Mouse (Mus musculus) olfactory bulb, adult 2 months (tissue): Measurements from ENCODE around the gene Mlec. TPM values are rescaled to one million over a fixed set of nuclear protein-coding genes. Genes with fewer than 3 reads are reported as not detected.
A peak's percentile ranks its signal among the peaks of the same experiment; 100 is the strongest.

Source experiments
- H3K27ac ChIP-seq: fragments of 200-500 bp; 2 replicates; pipeline ENCODE4 v1.5.1; 2012; ENCODE audit warnings: low read depth, low read length; ENCODE audit not compliant: insufficient read depth
- H3K4me1 ChIP-seq: fragments of 200-500 bp; 2 replicates; pipeline ENCODE4 v1.6.1; 2012; ENCODE audit warnings: low read length; ENCODE audit not compliant: control insufficient read depth, insufficient read depth
- H3K4me3 ChIP-seq: fragments of 200-500 bp; 2 replicates; pipeline ENCODE4 v1.5.1; 2012; ENCODE audit warnings: mild to moderate bottlenecking, low read depth, low read length, moderate library complexity; ENCODE audit not compliant: insufficient read depth
- CTCF ChIP-seq: fragments of 200-500 bp; IDR thresholded peaks from 2 replicates; pipeline ENCODE4 v1.5.1; 2012; ENCODE audit warnings: low read depth, mild to moderate bottlenecking, low read length, moderate library complexity; ENCODE audit not compliant: insufficient read depth
- POLR2A ChIP-seq: fragments of 200-500 bp; IDR thresholded peaks from 2 replicates; pipeline ENCODE4 v1.6.1; 2012; ENCODE audit warnings: mild to moderate bottlenecking, low read depth, low read length, moderate library complexity; ENCODE audit not compliant: insufficient read depth
- WGBS: fragments of 180-500 bp; shearing (Covaris S2); methylation state at CpG from one replicate; pipeline ENCODE4 v1.1.7; 2018; 5-methylcytosine and 5-hydroxymethylcytosine counted together
- polyA plus RNA-seq: library from polyadenylated mRNA; stranded (reverse); fragments of >200 nt; gene quantifications from 2 replicates; pipeline ENCODE4 v1.2.4, GENCODE M21; 2012; ENCODE audit warnings: low replicate concordance; ENCODE audit not compliant: missing spikeins, insufficient read depth, insufficient read length

The Mlec gene
- polyA plus RNA-seq, 1 experiment = not detected

- Histone ChIP-seq H3K4me3 (peak within 1 kb of the TSS; percentile 75), H3K4me1 (peaks cover 11% of the 10 kb centered on the region), H3K27ac (no peak within 1 kb of the TSS)
- under 1% methylated on average over 79 of the region's 81 CpGs for WGBS
- TF ChIP-seq POLR2A (peak; percentile 76), CTCF (no peak)
These were observed 23.5 kb downstream of the Mlec start, which contains the start of gene Unc119b for GRCm38 (mm10) chr5:115134234-115135165. TSS of gene Unc119b (minus strand) at chr5:115134975.

- TF ChIP-seq POLR2A (no peak), CTCF (no peak)
- H3K4me3 ChIP-seq = peak overlapping the region; percentile 75
- whole genome bisulfite sequencing = 41% methylated on average over 6 of the region's 6 CpGs
- H3K27ac ChIP-seq = no peak overlapping the region
- H3K4me1 ChIP-seq = peaks cover 11% of the 10 kb centered on the region
These were observed 24.5 kb downstream of the Mlec start for GRCm38 (mm10) chr5:115133358-115134066.

- no peak overlapping the region for H3K27ac ChIP-seq
- H3K4me3 ChIP-seq = no peak overlapping the region
- WGBS = 89% methylated on average over 8 of the region's 8 CpGs
- H3K4me1 ChIP-seq = peaks cover 11% of the 10 kb centered on the region
- TF ChIP-seq CTCF = no peak
- TF ChIP-seq POLR2A = no peak
These were observed 25.5 kb downstream of the Mlec start for GRCm38 (mm10) chr5:115132465-115132864.

GRCm38 (mm10) chr5:115129328-115129727 lies 28.7 kb downstream of the Mlec start:
- WGBS = 81% methylated on average over 6 of the region's 6 CpGs
- TF ChIP-seq POLR2A (no peak), CTCF (no peak)
- no peak overlapping the region for H3K27ac ChIP-seq
- peaks cover 24% of the 10 kb centered on the region for H3K4me1 ChIP-seq
- H3K4me3 ChIP-seq = no peak overlapping the region

GRCm38 (mm10) chr5:115127421-115128179 lies 30.4 kb downstream of the Mlec start:
- Histone ChIP-seq H3K27ac (no peak overlapping the region), H3K4me3 (no peak overlapping the region), H3K4me1 (peaks cover 15% of the 10 kb centered on the region)
- TF ChIP-seq POLR2A (no peak), CTCF (no peak)
- WGBS = 92% methylated on average over 22 of the region's 22 CpGs

GRCm38 (mm10) chr5:115126578-115127312 lies 31.2 kb downstream of the Mlec start:
- 89% methylated on average over 28 of the region's 28 CpGs for WGBS
- Histone ChIP-seq H3K4me1 (peaks cover 14% of the 10 kb centered on the region), H3K27ac (no peak overlapping the region), H3K4me3 (no peak overlapping the region)
- no peak for TF ChIP-seq POLR2A
- no peak for TF ChIP-seq CTCF

GRCm38 (mm10) chr5:115125211-115125871 lies 32.6 kb downstream of the Mlec start:
- Histone ChIP-seq H3K4me3 (no peak overlapping the region), H3K4me1 (peaks cover 14% of the 10 kb centered on the region), H3K27ac (no peak overlapping the region)
- 14% methylated on average over 24 of the region's 24 CpGs for WGBS
- TF ChIP-seq CTCF (peak; percentile 87), POLR2A (no peak)

GRCm38 (mm10) chr5:115124690-115125089 lies 33.3 kb downstream of the Mlec start:
- H3K4me1 ChIP-seq = peaks cover 14% of the 10 kb centered on the region
- no peak overlapping the region for H3K4me3 ChIP-seq
- TF ChIP-seq POLR2A (no peak), CTCF (no peak)
- 94% methylated on average over 6 of the region's 6 CpGs for WGBS
- H3K27ac ChIP-seq = no peak overlapping the region

- H3K4me3 ChIP-seq = no peak overlapping the region
- H3K4me1 ChIP-seq = peaks cover 10% of the 10 kb centered on the region
- no peak overlapping the region for H3K27ac ChIP-seq
- 78% methylated on average over 5 of the region's 5 CpGs for WGBS
- TF ChIP-seq CTCF (no peak), POLR2A (no peak)
These were observed 37.0 kb downstream of the Mlec start for GRCm38 (mm10) chr5:115120978-115121377.
